Mouse (Mus musculus): ENCODE data around the gene Apol9b. TPM values are rescaled to one million over a fixed set of nuclear protein-coding genes. Genes with fewer than 3 reads are reported as not detected.
A peak's percentile ranks its signal among the peaks of the same experiment; 100 is the strongest.
"Not testable (repeated sequence)": the region's sequence is repeated elsewhere in the genome, so short reads cannot be mapped to it uniquely, and the experiment has no call there.

Gene Apol9b
- polyA plus RNA-seq, 1 experiment = not detected

- TF ChIP-seq POLR2A (IDR thresholded peaks at IDR 0.05; ENCODE audit: borderline replicate concordance, extremely low read depth, insufficient read depth, insufficient read length, poor library complexity, severe bottlenecking) = no peak
- peak; percentile 17; the same call in 1 of the 2 replicates for TF ChIP-seq CTCF (IDR thresholded peaks at IDR 0.05; ENCODE audit: borderline replicate concordance, extremely low read depth, insufficient read depth, insufficient read length)
- no peak for DNase-seq (ENCODE audit: low read depth)
These were observed 11.9 kb downstream of the Apol9b start for GRCm38 (mm10) chr15:77740511-77741297.

DNA sequence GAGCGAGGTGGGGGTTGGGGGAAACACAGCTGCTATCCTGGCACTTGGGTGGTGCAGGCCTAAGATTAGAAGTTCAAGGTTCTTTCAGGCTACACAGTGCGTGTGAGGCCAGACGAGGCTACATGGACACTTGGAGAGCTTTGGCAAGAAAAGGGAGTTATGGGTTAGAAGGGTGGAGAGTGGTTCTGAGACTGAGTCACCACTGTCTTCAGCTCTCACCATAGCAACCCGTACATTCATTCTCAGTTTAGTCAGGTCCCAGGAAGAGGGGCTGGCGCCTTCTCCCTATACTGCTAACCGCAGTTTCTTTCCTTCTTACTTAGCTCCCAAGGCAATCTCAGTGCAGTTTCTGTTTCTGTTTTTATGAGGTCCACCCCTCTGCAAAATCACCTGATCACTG, 12.7 kb downstream of the Apol9b start:
- DNase-seq (ENCODE audit: low read depth) = not testable (repeated sequence)

DNA sequence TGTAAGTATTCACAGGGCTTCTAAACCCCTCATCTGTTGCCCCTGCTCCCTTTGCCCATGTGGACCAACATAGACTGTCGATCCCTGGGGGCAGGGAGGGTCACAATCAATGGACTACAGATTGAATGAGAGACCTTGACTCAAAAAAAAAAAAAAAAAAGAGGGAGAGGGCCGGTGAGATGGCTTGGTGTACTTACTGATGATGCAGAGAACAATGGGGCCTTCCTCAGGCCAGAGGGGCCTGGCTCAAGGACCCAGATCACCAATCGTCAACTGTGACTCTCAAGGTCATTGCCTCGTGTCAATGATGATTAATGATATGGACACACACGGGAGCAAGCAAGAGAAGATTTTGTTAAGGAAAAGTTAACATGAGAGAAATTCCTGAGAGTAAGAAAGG, 15.8 kb downstream of the Apol9b start:
- TF ChIP-seq CTCF (IDR thresholded peaks at IDR 0.05; ENCODE audit: borderline replicate concordance, extremely low read depth, insufficient read depth, insufficient read length) (no peak), POLR2A (IDR thresholded peaks at IDR 0.05; ENCODE audit: borderline replicate concordance, extremely low read depth, insufficient read depth, insufficient read length, poor library complexity, severe bottlenecking) (no peak)
- no peak for DNase-seq (ENCODE audit: low read depth)

DNA sequence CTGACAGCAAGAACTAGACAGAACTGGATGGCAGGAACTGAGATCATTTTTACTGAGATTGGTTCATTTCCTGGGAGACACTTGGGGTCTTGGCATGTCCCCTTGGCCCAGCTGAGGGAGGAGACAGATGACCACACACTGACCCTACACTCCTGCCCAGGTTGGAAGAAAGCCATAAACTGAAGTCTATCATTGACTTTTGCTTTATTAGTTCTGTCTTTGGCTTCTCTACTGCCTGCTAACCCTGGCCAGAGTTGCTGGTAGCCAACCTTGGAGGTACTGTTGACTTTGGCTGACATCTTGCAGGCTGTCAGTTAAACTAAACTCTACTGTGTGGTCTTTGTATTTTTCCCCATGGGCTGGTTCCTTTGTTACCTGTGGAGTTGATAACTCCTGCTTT, 16.2 kb downstream of the Apol9b start:
- DNase-seq (ENCODE audit: low read depth) = no peak
- no peak for TF ChIP-seq POLR2A (IDR thresholded peaks at IDR 0.05; ENCODE audit: borderline replicate concordance, extremely low read depth, insufficient read depth, insufficient read length, poor library complexity, severe bottlenecking)
- TF ChIP-seq CTCF (IDR thresholded peaks at IDR 0.05; ENCODE audit: borderline replicate concordance, extremely low read depth, insufficient read depth, insufficient read length) = no peak

GRCm38 (mm10) chr15:77746326-77746725, 17.5 kb downstream of the Apol9b start:
- DNase-seq (ENCODE audit: low read depth) = peak; percentile 40
- TF ChIP-seq POLR2A (IDR thresholded peaks at IDR 0.05; ENCODE audit: borderline replicate concordance, extremely low read depth, insufficient read depth, insufficient read length, poor library complexity, severe bottlenecking) (no peak), CTCF (IDR thresholded peaks at IDR 0.05; ENCODE audit: borderline replicate concordance, extremely low read depth, insufficient read depth, insufficient read length) (no peak)

- DNase-seq (ENCODE audit: low read depth) = no peak
- TF ChIP-seq CTCF (IDR thresholded peaks at IDR 0.05; ENCODE audit: borderline replicate concordance, extremely low read depth, insufficient read depth, insufficient read length) = no peak
- no peak for TF ChIP-seq POLR2A (IDR thresholded peaks at IDR 0.05; ENCODE audit: borderline replicate concordance, extremely low read depth, insufficient read depth, insufficient read length, poor library complexity, severe bottlenecking)
These were observed 19.6 kb downstream of the Apol9b start for GRCm38 (mm10) chr15:77748414-77748813.

DNA sequence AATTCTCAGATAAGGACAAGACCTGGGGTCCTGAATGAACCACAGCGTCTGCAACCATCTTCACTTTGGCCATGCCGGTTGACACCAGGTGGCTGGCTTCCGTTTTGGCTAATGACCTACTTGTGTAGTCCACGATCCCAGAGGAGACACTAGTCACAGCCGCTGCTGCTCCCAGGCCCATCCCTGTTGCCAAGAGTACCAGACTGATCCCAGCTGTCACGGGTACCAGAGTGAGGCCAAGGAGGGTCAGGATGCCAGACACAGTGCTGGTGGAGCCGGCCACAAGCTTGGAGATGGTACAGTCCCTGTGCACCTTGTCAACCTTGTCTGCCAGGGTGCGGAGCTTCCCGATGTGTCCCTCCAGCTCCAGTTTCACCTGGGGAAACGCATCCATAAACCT, 20.9 kb downstream of the Apol9b start:
- TF ChIP-seq CTCF (IDR thresholded peaks at IDR 0.05; ENCODE audit: borderline replicate concordance, extremely low read depth, insufficient read depth, insufficient read length) (no peak), POLR2A (IDR thresholded peaks at IDR 0.05; ENCODE audit: borderline replicate concordance, extremely low read depth, insufficient read depth, insufficient read length, poor library complexity, severe bottlenecking) (no peak)
- no peak for DNase-seq (ENCODE audit: low read depth)

- TF ChIP-seq CTCF (IDR thresholded peaks at IDR 0.05; ENCODE audit: borderline replicate concordance, extremely low read depth, insufficient read depth, insufficient read length) (peak; percentile 56; the same call in 1 of the 2 replicates), POLR2A (IDR thresholded peaks at IDR 0.05; ENCODE audit: borderline replicate concordance, extremely low read depth, insufficient read depth, insufficient read length, poor library complexity, severe bottlenecking) (no peak)
- peak; percentile 32 for DNase-seq (ENCODE audit: low read depth)
These were observed 21.6 kb downstream of the Apol9b start for GRCm38 (mm10) chr15:77750461-77750860.

- TF ChIP-seq POLR2A (IDR thresholded peaks at IDR 0.05; ENCODE audit: borderline replicate concordance, extremely low read depth, insufficient read depth, insufficient read length, poor library complexity, severe bottlenecking) (no peak), CTCF (IDR thresholded peaks at IDR 0.05; ENCODE audit: borderline replicate concordance, extremely low read depth, insufficient read depth, insufficient read length) (no peak)
- DNase-seq (ENCODE audit: low read depth) = no peak
These were observed 23.6 kb downstream of the Apol9b start for GRCm38 (mm10) chr15:77752443-77752842.

- DNase-seq (ENCODE audit: low read depth) = no peak
- TF ChIP-seq POLR2A (IDR thresholded peaks at IDR 0.05; ENCODE audit: borderline replicate concordance, extremely low read depth, insufficient read depth, insufficient read length, poor library complexity, severe bottlenecking) (no peak), CTCF (IDR thresholded peaks at IDR 0.05; ENCODE audit: borderline replicate concordance, extremely low read depth, insufficient read depth, insufficient read length) (no peak)
These were observed 26.3 kb downstream of the Apol9b start for GRCm38 (mm10) chr15:77755132-77755531.

GRCm38 (mm10) chr15:77756081-77756480, 27.2 kb downstream of the Apol9b start:
- no peak for DNase-seq (ENCODE audit: low read depth)
- TF ChIP-seq POLR2A (IDR thresholded peaks at IDR 0.05; ENCODE audit: borderline replicate concordance, extremely low read depth, insufficient read depth, insufficient read length, poor library complexity, severe bottlenecking) (no peak), CTCF (IDR thresholded peaks at IDR 0.05; ENCODE audit: borderline replicate concordance, extremely low read depth, insufficient read depth, insufficient read length) (no peak)

DNA sequence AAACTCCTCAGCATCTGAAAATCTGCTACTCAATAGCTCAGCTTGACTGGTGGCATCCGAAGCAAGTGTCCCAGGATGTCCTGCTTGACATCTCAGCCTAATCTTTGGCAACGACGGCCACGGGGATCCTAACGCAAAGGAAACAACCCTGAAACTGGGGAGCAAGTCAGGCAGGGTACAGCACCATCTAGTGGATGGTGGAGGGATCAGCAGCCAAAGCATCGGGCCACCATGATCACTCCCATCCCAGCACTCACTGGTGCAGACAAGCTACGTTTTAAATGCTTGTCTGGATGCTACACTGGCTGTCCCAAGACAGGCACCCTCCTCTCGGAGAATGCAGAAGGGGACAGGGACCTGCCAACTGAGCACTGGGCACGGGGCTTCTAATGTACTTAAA, 28.0 kb downstream of the Apol9b start, which contains the start of gene Apol8:
TSS of gene Apol8 (minus strand) at position 156 of the 400 bp plus-strand sequence.
- DNase-seq (ENCODE audit: low read depth) = peak; percentile 57
- TF ChIP-seq POLR2A (IDR thresholded peaks at IDR 0.05; ENCODE audit: borderline replicate concordance, extremely low read depth, insufficient read depth, insufficient read length, poor library complexity, severe bottlenecking) (no peak), CTCF (IDR thresholded peaks at IDR 0.05; ENCODE audit: borderline replicate concordance, extremely low read depth, insufficient read depth, insufficient read length) (peak; percentile 92)
